Mouse (Mus musculus) ES-Bruce4 (cell line): ENCODE measurements around the gene Pick1. TPM values are rescaled to one million over a fixed set of nuclear protein-coding genes. Genes with fewer than 3 reads are reported as not detected.

ENCODE experiments used
- H3K27ac ChIP-seq: 2 replicates; pipeline ENCODE4 v1.5.1; 2012; ENCODE audit warnings: low read length, inconsistent platforms; ENCODE audit not compliant: insufficient read depth
- H3K27me3 ChIP-seq: 2 replicates; pipeline ENCODE4 v1.6.1; 2012; ENCODE audit warnings: mild to moderate bottlenecking, low read length, inconsistent platforms; ENCODE audit not compliant: control insufficient read depth, poor library complexity, insufficient read depth, severe bottlenecking
- H3K36me3 ChIP-seq: 2 replicates; pipeline ENCODE4 v1.6.1; 2012; ENCODE audit warnings: inconsistent platforms, mild to moderate bottlenecking, low read length, moderate library complexity; ENCODE audit not compliant: control insufficient read depth, poor library complexity, insufficient read depth, severe bottlenecking
- H3K4me1 ChIP-seq: one replicate; pipeline ENCODE4 v1.8.1; 2011; ENCODE audit warnings: low read length; ENCODE audit not compliant: control insufficient read depth, insufficient read depth
- H3K4me3 ChIP-seq: 2 replicates; pipeline ENCODE4 v1.5.1; 2011; ENCODE audit warnings: low read depth, mild to moderate bottlenecking, low read length
- H3K9ac ChIP-seq: 2 replicates; pipeline ENCODE4 v1.6.1; 2012; ENCODE audit warnings: low read depth, mild to moderate bottlenecking, inconsistent platforms; ENCODE audit not compliant: poor library complexity, severe bottlenecking
- H3K9me3 ChIP-seq: replicated peaks from 2 replicates; pipeline ENCODE4 v1.6.1; 2012; ENCODE audit warnings: mild to moderate bottlenecking, low read length, inconsistent platforms; ENCODE audit not compliant: control insufficient read depth, poor library complexity, insufficient read depth, severe bottlenecking
- CTCF ChIP-seq: IDR thresholded peaks from one replicate; pipeline ENCODE4 v1.8.1; 2011; ENCODE audit warnings: low read depth, low read length
- EP300 ChIP-seq: IDR thresholded peaks from 2 replicates; pipeline ENCODE4 v1.6.1; 2011; ENCODE audit warnings: low read depth, low read length; ENCODE audit not compliant: insufficient read depth
- POLR2A ChIP-seq: IDR thresholded peaks from one replicate; pipeline ENCODE4 v1.8.1; 2011; ENCODE audit warnings: low read length; ENCODE audit not compliant: insufficient read depth
- polyA plus RNA-seq: library from polyadenylated mRNA; stranded (reverse); fragments of >200 nt; gene quantifications from 2 replicates; pipeline ENCODE4 v1.2.4, GENCODE M21; 2011; ENCODE audit warnings: low read depth; ENCODE audit not compliant: missing spikeins, insufficient read depth, insufficient read length

Pick1 gene
- polyA plus RNA-seq, 1 experiment: 47.8 TPM

- TF ChIP-seq CTCF (no peak), EP300 (no peak), POLR2A (no peak)
- H3K9ac ChIP-seq: no peak overlapping the region
- no peak overlapping the region for H3K4me3 ChIP-seq
- H3K9me3 ChIP-seq: no peaks in the 10 kb centered on the region
- H3K27me3 ChIP-seq: no peaks in the 10 kb centered on the region
- H3K36me3 ChIP-seq: no peaks in the 10 kb centered on the region
- no peaks in the 10 kb centered on the region for H3K4me1 ChIP-seq
- no peak overlapping the region for H3K27ac ChIP-seq
Observed at GRCm38 (mm10) chr15:79286141-79286540, 57.2 kb downstream of the Pick1 start.

- no peaks in the 10 kb centered on the region for H3K9me3 ChIP-seq
- no peak overlapping the region for H3K4me3 ChIP-seq
- H3K27me3 ChIP-seq: no peaks in the 10 kb centered on the region
- H3K27ac ChIP-seq: no peak overlapping the region
- TF ChIP-seq EP300 (no peak), CTCF (no peak), POLR2A (no peak)
- H3K4me1 ChIP-seq: no peaks in the 10 kb centered on the region
- no peak overlapping the region for H3K9ac ChIP-seq
- H3K36me3 ChIP-seq: no peaks in the 10 kb centered on the region
Observed at GRCm38 (mm10) chr15:79287091-79287490, 58.1 kb downstream of the Pick1 start.

GRCm38 (mm10) chr15:79288387-79288786, 59.4 kb downstream of the Pick1 start:
- H3K9ac ChIP-seq: no peak overlapping the region
- H3K9me3 ChIP-seq: no peaks in the 10 kb centered on the region
- no peak for TF ChIP-seq POLR2A
- TF ChIP-seq EP300: no peak
- no peak for TF ChIP-seq CTCF
- H3K27me3 ChIP-seq: no peaks in the 10 kb centered on the region
- H3K27ac ChIP-seq: no peak overlapping the region
- no peaks in the 10 kb centered on the region for H3K4me1 ChIP-seq
- H3K4me3 ChIP-seq: no peak overlapping the region
- H3K36me3 ChIP-seq: no peaks in the 10 kb centered on the region

- no peaks in the 10 kb centered on the region for H3K27me3 ChIP-seq
- no peak for TF ChIP-seq EP300
- no peak for TF ChIP-seq CTCF
- no peak for TF ChIP-seq POLR2A
- H3K4me3 ChIP-seq: no peak overlapping the region
- no peaks in the 10 kb centered on the region; the same call in 1 of the 2 replicates for H3K36me3 ChIP-seq
- no peak overlapping the region for H3K27ac ChIP-seq
- H3K9me3 ChIP-seq: no peaks in the 10 kb centered on the region
- H3K4me1 ChIP-seq: no peaks in the 10 kb centered on the region
- H3K9ac ChIP-seq: no peak overlapping the region
Observed at GRCm38 (mm10) chr15:79289441-79289840, 60.5 kb downstream of the Pick1 start.

GRCm38 (mm10) chr15:79290340-79290739, 61.4 kb downstream of the Pick1 start:
- Histone ChIP-seq H3K27ac (no peak overlapping the region), H3K36me3 (no peaks in the 10 kb centered on the region; the same call in none of the 2 replicates), H3K9ac (no peak overlapping the region), H3K9me3 (no peaks in the 10 kb centered on the region), H3K27me3 (no peaks in the 10 kb centered on the region), H3K4me1 (no peaks in the 10 kb centered on the region), H3K4me3 (no peak overlapping the region)
- TF ChIP-seq EP300: no peak
- no peak for TF ChIP-seq CTCF
- no peak for TF ChIP-seq POLR2A

- TF ChIP-seq EP300: no peak
- no peak for TF ChIP-seq CTCF
- TF ChIP-seq POLR2A: no peak
- Histone ChIP-seq H3K27me3 (no peaks in the 10 kb centered on the region), H3K4me1 (no peaks in the 10 kb centered on the region), H3K36me3 (no peaks in the 10 kb centered on the region; the same call in none of the 2 replicates), H3K9ac (no peak overlapping the region), H3K9me3 (no peaks in the 10 kb centered on the region), H3K27ac (no peak overlapping the region), H3K4me3 (no peak overlapping the region)
Observed at GRCm38 (mm10) chr15:79292779-79293178, 63.8 kb downstream of the Pick1 start.
